Mouse (Mus musculus): ENCODE measurements at regions not wholly inside any gene's neighbourhood (a gene's known extent, or its start where the extent isn't known, plus 50 kb on each side); places are given as distances from the start of the nearest gene placed in this dataset.
"Not testable (repeated sequence)": the region's sequence is repeated elsewhere in the genome, so short reads cannot be mapped to it uniquely, and the experiment has no call there.

DNA sequence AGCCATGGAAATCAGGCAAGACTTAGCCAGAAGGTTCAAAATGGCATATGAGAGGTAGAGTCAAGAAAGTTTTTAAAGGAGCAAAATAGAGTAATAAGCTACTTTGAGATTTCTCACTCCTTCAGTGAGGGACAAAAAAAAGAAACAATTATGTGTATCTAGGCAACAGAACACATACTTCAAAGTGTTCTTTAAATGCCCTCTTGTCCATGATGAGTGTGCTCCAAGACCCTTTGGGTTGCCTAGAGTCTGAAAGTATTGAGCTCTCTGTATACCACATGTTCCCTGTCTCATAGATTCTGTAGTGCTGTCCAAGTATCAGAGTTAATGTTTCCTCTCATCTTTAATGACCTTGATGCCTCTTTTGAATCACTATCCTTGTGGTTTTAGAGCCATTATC lies 91.2 kb downstream of the Gm9817 start:
- H3K36me3 ChIP-seq (ENCODE audit: insufficient read depth, low read length): no peaks in the 10 kb centered on the region

DNA sequence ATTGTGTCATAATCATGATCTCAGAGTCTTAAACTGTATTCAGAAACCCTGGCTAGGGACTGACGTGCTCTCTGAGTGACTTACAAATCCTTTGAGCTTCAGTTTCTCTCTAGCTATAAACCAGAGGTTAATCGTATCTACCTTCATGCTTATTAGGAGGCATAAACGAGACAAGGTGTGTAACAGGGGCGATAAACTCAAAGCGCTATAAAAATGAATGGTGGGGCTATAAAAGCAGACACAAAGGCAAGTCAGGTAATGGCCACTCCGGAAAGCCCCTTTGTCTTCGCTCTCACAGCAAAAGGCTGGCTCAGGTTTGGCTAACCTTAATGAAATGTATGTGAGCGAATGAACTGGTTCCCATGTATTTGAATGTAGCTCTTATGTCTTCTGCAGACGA lies 94.6 kb downstream of the Gm9817 start:
- no peaks in the 10 kb centered on the region for H3K27me3 ChIP-seq (ENCODE audit: insufficient read depth, low read length)
- H3K36me3 ChIP-seq (ENCODE audit: insufficient read depth, low read length): no peaks in the 10 kb centered on the region
- TF ChIP-seq POU5F1 (IDR thresholded peaks at IDR 0.05; ENCODE audit: borderline replicate concordance, low read length) (no peak), CTCF (conservative IDR thresholded peaks at IDR 0.05; ENCODE audit: low read length) (no peak), NANOG (IDR thresholded peaks at IDR 0.05; ENCODE audit: borderline replicate concordance, low read length) (no peak)
- H3K4me1 ChIP-seq (replicated peaks; ENCODE audit: low read depth, low read length): no peaks in the 10 kb centered on the region
- H3K9me3 ChIP-seq (ENCODE audit: low read length): no peaks in the 10 kb centered on the region; the same call in 1 of the 2 replicates
- no peak overlapping the region for H3K4me3 ChIP-seq (replicated peaks; ENCODE audit: low read length)

More for the DNA sequence above, 91.2 kb downstream of the Gm9817 start:
- Histone ChIP-seq H3K9me3 (ENCODE audit: low read length) (no peaks in the 10 kb centered on the region; the same call in 1 of the 2 replicates), H3K4me3 (replicated peaks; ENCODE audit: low read length) (no peak overlapping the region), H3K4me1 (replicated peaks; ENCODE audit: low read depth, low read length) (no peaks in the 10 kb centered on the region), H3K27me3 (ENCODE audit: insufficient read depth, low read length) (no peaks in the 10 kb centered on the region)
- TF ChIP-seq POU5F1 (IDR thresholded peaks at IDR 0.05; ENCODE audit: borderline replicate concordance, low read length) (no peak), CTCF (conservative IDR thresholded peaks at IDR 0.05; ENCODE audit: low read length) (no peak), NANOG (IDR thresholded peaks at IDR 0.05; ENCODE audit: borderline replicate concordance, low read length) (no peak)

DNA sequence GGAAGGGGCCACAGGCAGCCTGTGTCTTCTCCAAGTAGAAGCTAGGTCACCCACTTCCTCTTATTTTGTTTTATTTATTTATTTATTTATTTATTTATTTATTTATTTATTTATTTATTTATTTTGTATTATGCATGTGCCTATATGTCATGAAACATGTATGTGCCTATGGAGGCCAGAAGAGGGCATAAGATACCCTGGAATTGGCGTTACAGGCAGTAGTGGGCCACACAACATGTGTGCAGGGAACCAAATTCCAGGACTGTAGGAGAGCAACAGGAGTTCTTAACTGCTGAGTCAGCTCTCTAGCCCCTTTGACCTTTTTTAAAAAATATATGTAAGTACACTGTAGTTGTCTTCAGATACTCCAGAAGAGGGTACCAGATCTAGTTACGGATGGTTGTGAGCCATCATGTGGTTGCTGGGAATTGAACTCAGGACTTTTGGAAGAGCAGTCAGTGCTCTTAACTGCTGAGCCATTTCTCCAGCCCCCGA lies 97.3 kb downstream of the Gm9817 start:
- not testable (repeated sequence) for H3K4me3 ChIP-seq (replicated peaks; ENCODE audit: low read length); H3K9me3 ChIP-seq (ENCODE audit: low read length); H3K4me1 ChIP-seq (replicated peaks; ENCODE audit: low read depth, low read length); H3K27me3 ChIP-seq (ENCODE audit: insufficient read depth, low read length); H3K36me3 ChIP-seq (ENCODE audit: insufficient read depth, low read length)

DNA sequence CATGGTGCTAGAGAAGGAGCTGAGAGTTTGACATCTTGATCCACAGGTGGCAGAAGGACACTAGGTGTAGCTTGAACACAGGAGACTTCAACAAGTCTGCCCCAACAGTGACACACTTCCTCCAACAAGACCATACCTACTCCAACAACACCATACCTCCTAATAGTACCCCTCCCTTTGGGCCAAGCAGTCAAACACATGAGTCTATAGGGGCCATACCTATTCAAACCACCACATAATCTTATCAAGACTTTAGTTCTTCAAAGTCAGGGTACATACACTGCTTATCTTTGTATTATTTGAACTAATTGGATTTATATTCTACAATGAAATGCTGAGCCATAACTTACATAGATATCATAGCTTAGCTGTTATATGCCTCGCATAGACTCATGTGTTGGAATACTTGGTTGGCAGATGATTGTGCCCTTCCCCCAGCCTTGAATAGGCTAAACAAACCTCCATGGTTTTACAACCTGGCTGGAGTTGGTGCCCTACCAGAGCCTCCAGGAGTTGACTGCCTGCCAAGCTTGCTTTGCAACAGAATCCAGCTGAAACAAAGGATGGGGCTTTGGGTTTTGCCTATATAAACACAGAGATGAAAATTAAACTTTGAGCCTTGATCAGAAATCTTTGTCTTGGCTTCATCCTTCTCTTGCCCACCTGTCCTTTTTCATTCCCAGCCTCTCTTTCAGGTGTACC lies 103.2 kb downstream of the Gm9817 start:
- TF ChIP-seq NANOG (IDR thresholded peaks at IDR 0.05; ENCODE audit: borderline replicate concordance, low read length) (no peak), CTCF (conservative IDR thresholded peaks at IDR 0.05; ENCODE audit: low read length) (no peak), POU5F1 (IDR thresholded peaks at IDR 0.05; ENCODE audit: borderline replicate concordance, low read length) (no peak)
- 0 out of 2 replicates have a peak, but pooled peaks cover 4% of the 10 kb centered on the region for H3K9me3 ChIP-seq (ENCODE audit: low read length)
- no peaks in the 10 kb centered on the region for H3K4me1 ChIP-seq (replicated peaks; ENCODE audit: low read depth, low read length)
- H3K27me3 ChIP-seq (ENCODE audit: insufficient read depth, low read length): no peaks in the 10 kb centered on the region
- no peaks in the 10 kb centered on the region for H3K36me3 ChIP-seq (ENCODE audit: insufficient read depth, low read length)
- H3K4me3 ChIP-seq (replicated peaks; ENCODE audit: low read length): no peak overlapping the region

DNA sequence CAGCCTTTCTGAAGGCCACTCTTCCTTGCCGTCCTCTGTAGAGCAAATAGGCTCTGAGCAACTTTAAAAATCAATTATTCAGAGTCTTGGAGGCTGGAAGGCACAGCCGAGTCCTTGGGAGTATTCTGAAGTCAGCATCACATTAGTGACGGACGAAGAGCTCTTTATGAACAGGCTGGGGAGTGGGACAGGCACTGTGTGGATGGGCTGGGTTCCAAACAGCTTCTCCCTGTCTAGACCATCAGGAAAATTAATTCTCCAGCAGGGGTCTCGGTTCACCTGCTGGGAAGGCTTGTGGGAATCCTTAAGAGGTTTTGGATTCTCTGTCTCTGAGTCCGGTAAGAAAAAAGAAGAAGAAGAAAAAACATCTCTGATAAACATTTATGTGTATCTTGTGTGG lies 110.9 kb downstream of the Gm9817 start:
- no peak overlapping the region for H3K4me3 ChIP-seq (replicated peaks; ENCODE audit: low read length)

DNA sequence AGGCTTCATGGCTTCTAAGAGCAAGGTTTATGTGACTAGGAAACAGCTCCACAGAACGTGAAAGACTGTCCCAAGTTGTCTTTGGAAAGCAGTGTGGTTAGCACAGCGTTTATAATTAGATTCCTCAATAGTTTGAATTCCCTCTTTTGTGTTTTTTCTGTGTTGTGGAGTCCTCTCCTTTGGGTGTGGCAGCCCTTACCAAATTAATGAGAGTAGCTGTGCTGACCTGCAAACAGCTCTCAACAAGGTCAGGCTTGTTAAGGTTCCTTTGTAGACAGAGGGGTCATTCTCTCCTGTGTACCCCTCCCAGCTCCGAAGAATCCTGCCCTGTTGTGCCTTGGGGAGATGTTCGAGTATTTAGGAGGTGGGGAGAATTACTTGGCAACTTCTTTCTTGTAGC lies 111.7 kb downstream of the Gm9817 start:
- peaks cover 27% of the 10 kb centered on the region for H3K4me1 ChIP-seq (replicated peaks; ENCODE audit: low read depth, low read length)
- H3K4me3 ChIP-seq (replicated peaks; ENCODE audit: low read length): no peak overlapping the region
- H3K36me3 ChIP-seq (ENCODE audit: insufficient read depth, low read length): no peaks in the 10 kb centered on the region
- TF ChIP-seq CTCF (conservative IDR thresholded peaks at IDR 0.05; ENCODE audit: low read length): no peak
- no peak for TF ChIP-seq POU5F1 (IDR thresholded peaks at IDR 0.05; ENCODE audit: borderline replicate concordance, low read length)
- no peak for TF ChIP-seq NANOG (IDR thresholded peaks at IDR 0.05; ENCODE audit: borderline replicate concordance, low read length)
- no peaks in the 10 kb centered on the region for H3K27me3 ChIP-seq (ENCODE audit: insufficient read depth, low read length)
- H3K9me3 ChIP-seq (ENCODE audit: low read length): 0 out of 2 replicates have a peak, but pooled peaks cover 6% of the 10 kb centered on the region

More for the DNA sequence above, 110.9 kb downstream of the Gm9817 start:
- Histone ChIP-seq H3K9me3 (ENCODE audit: low read length) (0 out of 2 replicates have a peak, but pooled peaks cover 6% of the 10 kb centered on the region), H3K4me1 (replicated peaks; ENCODE audit: low read depth, low read length) (peaks cover 27% of the 10 kb centered on the region), H3K27me3 (ENCODE audit: insufficient read depth, low read length) (no peaks in the 10 kb centered on the region), H3K36me3 (ENCODE audit: insufficient read depth, low read length) (no peaks in the 10 kb centered on the region)
- TF ChIP-seq CTCF (conservative IDR thresholded peaks at IDR 0.05; ENCODE audit: low read length): no peak
- TF ChIP-seq NANOG (IDR thresholded peaks at IDR 0.05; ENCODE audit: borderline replicate concordance, low read length): no peak
- no peak for TF ChIP-seq POU5F1 (IDR thresholded peaks at IDR 0.05; ENCODE audit: borderline replicate concordance, low read length)

DNA sequence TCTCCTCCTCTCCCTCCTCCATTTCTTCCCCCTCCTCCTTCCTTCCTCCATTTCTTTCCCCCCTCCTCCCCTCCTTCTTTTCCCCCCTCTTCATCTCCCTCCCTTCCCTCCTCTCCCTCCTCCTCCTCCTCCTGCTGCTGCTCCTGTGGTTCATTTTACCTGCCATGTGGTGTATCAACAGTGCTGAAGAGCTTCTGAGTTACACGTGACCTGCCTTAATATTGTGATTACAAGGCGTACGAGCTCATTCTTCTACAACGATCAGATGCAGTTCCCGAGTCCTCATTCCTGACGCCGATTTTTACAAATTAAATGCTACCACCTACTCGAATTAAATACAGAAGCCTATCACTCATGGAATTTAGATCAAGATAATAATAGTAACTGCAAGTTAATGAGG lies 113.6 kb downstream of the Gm9817 start:
- Histone ChIP-seq H3K4me1 (replicated peaks; ENCODE audit: low read depth, low read length) (peaks cover 33% of the 10 kb centered on the region), H3K9me3 (ENCODE audit: low read length) (no peaks in the 10 kb centered on the region), H3K27me3 (ENCODE audit: insufficient read depth, low read length) (no peaks in the 10 kb centered on the region), H3K36me3 (ENCODE audit: insufficient read depth, low read length) (no peaks in the 10 kb centered on the region), H3K4me3 (replicated peaks; ENCODE audit: low read length) (no peak overlapping the region)
- TF ChIP-seq POU5F1 (IDR thresholded peaks at IDR 0.05; ENCODE audit: borderline replicate concordance, low read length): no peak
- TF ChIP-seq NANOG (IDR thresholded peaks at IDR 0.05; ENCODE audit: borderline replicate concordance, low read length): no peak
- TF ChIP-seq CTCF (conservative IDR thresholded peaks at IDR 0.05; ENCODE audit: low read length): no peak

DNA sequence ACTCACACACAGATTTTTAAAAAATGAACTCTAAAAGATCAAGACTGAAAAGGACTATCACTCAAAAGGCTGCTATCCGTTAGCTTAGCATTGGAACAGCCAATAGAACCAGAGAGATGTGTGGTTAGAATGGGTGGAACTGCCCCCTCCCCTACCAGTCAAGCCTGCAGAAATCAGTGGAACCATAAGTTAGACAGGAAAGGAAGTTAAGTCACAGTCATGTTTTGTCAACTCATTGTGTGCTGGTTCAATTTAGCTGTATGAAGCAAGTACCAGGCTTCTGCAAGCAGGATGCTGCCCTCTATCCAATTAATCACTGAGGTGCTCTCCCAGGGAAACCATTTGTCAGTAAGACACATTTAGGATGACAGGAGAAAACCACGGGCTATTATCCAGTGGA lies 117.1 kb downstream of the Gm9817 start:
- H3K9me3 ChIP-seq (ENCODE audit: low read length): no peaks in the 10 kb centered on the region
- H3K27me3 ChIP-seq (ENCODE audit: insufficient read depth, low read length): no peaks in the 10 kb centered on the region
- no peaks in the 10 kb centered on the region for H3K36me3 ChIP-seq (ENCODE audit: insufficient read depth, low read length)
- peaks cover 11% of the 10 kb centered on the region for H3K4me1 ChIP-seq (replicated peaks; ENCODE audit: low read depth, low read length)
- H3K4me3 ChIP-seq (replicated peaks; ENCODE audit: low read length): no peak overlapping the region
- TF ChIP-seq CTCF (conservative IDR thresholded peaks at IDR 0.05; ENCODE audit: low read length): no peak
- no peak for TF ChIP-seq NANOG (IDR thresholded peaks at IDR 0.05; ENCODE audit: borderline replicate concordance, low read length)
- TF ChIP-seq POU5F1 (IDR thresholded peaks at IDR 0.05; ENCODE audit: borderline replicate concordance, low read length): no peak

DNA sequence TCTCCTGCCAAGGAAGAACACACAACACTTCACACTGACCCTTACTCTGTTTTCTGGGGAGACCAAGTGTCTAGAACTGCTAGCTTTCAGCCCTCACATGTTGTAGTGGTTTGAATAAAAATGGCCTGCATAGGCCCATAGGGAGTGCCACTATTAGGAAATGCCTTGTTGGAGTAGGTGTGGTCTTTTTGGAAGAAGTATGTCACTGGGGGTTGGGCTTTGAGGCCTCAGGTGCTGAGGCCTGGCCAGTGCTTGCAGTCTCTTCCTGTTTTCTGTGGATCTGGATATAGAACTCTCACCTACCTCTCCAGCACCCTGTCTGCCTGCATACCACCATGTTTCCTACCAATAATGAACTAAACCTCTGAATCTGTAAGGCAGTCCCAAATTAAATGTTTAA lies 117.9 kb downstream of the Gm9817 start:
- no peak overlapping the region for H3K4me3 ChIP-seq (replicated peaks; ENCODE audit: low read length)
- no peaks in the 10 kb centered on the region for H3K36me3 ChIP-seq (ENCODE audit: insufficient read depth, low read length)
- no peaks in the 10 kb centered on the region for H3K27me3 ChIP-seq (ENCODE audit: insufficient read depth, low read length)
- peaks cover 16% of the 10 kb centered on the region for H3K4me1 ChIP-seq (replicated peaks; ENCODE audit: low read depth, low read length)
- no peaks in the 10 kb centered on the region for H3K9me3 ChIP-seq (ENCODE audit: low read length)
- TF ChIP-seq CTCF (conservative IDR thresholded peaks at IDR 0.05; ENCODE audit: low read length): no peak
- no peak for TF ChIP-seq POU5F1 (IDR thresholded peaks at IDR 0.05; ENCODE audit: borderline replicate concordance, low read length)
- no peak for TF ChIP-seq NANOG (IDR thresholded peaks at IDR 0.05; ENCODE audit: borderline replicate concordance, low read length)
